Mouse (Mus musculus) ovary, postnatal 10 days (tissue): ENCODE data around the gene Spem2.
"Not testable (repeated sequence)": the region's sequence is repeated elsewhere in the genome, so short reads cannot be mapped to it uniquely, and the experiment has no call there.

Experiments used
- DNase-seq: peaks from one replicate; pipeline ENCODE4 v3.0.0; 2022; ENCODE audit warnings: low spot score

Gene Spem2

DNA sequence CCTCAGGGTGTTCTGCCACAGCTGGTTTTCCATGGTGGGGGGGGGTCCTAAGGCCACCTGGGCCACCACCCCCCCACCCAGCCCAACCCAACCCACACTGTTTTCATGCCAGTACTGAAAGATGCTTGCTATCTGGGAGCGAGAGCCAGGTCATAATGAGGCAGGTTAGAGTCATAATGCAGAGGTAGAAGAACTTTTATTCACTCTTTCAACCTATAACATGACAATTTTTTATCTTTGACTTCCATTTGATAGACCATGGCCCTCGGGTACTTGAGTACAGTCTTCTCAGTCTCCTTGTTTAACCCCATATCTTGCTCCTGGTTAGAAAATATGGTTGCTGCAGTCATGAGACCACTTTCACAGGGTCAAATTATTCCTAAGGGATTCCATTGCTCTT is at the start of gene Spem2:
Gene Spem2 (minus strand): TSS at position 101 of the 400 bp plus-strand sequence.
- no peak for DNase-seq

DNA sequence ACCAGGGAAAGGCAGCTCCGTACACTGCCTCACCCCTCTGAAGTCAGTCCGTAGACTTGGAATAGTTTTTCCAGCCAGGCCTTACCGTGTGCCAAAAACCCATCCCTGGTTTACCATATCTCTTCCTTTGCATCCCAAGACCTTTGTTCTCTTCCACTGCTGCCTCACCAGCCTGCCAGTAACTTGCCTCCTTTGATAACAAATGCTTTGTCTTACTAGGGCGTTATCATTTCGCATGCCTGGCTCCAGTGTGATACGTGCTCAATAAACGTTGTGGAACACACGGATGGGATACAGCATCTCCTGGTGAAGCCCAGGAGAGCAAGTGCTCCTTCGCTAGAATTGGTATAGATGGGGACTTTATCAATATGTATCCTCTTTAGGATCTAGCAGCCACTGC is 49.1 kb upstream of the Spem2 start:
- DNase-seq: no peak

DNA sequence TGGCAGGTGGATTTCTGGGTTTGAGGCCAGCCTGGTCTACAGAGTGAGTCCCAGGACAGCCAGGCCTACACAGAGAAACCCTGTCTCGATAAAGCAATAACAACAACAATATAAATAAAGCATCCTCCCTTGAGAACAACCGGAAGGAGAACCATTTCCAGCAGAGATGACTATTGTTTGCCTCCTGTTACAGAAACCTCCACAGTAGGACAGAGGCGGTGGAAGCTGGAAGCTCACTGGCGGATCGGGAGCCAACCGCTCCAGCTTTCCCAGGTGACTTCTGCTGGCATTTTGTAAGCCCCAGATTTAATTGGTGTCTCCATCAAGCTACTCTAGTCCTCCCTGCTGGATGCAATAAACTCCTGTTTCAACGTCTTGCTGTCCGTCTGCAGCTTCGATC is 47.3 kb upstream of the Spem2 start:
- no peak for DNase-seq

DNA sequence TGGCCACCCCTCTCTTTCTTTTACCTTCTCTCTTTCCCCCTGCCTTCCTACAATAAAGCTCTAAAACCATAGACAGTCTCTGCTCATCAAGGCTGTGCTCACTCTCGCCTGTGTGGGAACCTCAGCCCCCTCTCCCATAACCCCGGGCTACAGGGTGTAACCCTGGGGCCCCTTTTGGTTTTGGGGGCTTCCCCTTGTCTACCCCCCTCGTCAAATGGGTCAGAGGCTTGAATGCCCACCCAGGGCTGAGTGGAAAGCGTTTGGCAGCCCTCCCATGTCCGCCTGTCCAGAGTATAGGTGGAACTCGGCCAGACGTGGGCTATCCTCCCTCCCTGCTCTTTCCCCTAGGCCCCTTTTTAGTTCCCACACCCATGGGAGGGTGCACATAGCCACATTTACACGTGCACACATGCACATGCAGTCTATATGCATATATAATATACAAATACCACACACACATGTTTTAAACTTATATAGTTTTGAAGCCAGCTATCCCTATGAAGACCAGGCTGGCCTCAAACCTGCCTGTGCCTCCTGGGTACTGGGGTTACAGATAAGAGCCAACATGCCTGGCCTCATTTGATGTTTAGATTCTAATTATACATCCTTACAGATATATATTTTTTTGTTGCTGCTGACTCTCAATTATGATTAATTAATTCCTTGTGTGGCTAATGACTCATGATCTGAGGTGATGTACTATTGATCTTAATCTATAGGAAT is 46.0 kb upstream of the Spem2 start:
- DNase-seq: no peak

GRCm38 (mm10) chr11:69863729-69864128 is 45.5 kb upstream of the Spem2 start:
- not testable (repeated sequence) for DNase-seq

DNA sequence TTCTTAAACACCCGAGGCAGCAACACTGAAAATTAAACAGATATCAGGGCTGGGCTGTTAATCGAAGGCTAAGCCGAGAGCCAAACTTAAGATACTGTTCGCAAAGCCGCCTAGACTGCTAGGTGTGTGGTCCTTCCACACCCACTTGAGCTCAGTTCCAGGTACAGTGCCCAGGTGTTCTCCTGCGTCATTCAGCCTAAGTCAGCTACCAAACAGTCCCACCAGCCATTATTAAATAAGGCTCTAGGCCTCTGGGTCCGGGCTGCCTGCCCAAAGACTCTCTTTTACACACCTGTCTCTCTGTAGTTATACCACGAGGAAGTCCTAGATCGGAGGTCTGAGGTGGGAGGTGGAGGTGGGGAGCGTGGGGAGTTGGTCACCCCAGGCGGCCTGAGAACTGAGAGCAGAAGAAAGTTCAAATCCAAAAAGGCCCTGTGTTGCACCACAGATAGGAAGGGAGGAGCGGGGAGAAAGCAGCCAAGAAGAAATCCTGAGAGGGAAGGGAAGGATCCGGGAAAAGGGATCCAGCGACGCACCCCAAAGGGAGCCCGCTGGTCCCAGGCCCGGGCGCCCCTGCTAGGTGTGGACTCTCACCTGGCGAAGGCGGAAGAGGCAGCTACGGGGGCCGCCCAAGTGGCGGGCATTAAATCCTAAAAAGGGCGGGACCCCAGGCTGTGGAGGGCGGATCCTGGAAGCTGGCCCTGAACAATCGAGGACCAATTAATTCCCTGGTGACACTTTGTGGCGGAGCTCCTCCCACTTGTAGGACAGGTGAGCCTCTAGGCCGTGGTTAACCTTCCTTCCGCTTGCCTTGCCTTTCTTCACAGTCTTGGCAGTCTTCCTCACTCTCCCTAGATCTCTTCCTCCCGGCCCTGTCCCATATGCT is 40.1 kb upstream of the Spem2 start, which contains the start of gene Tnk1:
Gene Tnk1 (minus strand): TSS at position 618 of the 886 bp plus-strand sequence.
- no peak for DNase-seq

DNA sequence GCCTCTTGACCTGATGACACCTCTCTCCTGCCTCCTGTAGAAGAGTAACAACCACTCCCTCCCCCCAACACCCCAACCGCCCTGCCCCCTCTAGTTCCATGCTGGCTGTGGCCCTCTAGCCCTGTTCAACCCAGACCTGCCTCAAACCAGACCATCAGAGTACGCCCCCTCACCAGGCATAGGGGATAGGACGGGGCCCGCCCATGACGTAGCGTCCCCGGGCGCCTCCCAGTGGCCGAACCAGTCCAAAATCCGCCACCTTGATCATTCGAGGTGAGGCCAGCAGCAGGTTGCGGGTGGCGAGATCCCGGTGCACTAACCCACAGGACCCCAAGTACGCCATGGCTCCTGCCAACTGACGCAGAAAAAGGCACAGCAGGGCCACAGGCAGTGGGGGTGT is 37.1 kb upstream of the Spem2 start:
- no peak for DNase-seq

GRCm38 (mm10) chr11:69854680-69855079 is 36.4 kb upstream of the Spem2 start:
- no peak for DNase-seq

GRCm38 (mm10) chr11:69853994-69854393 is 35.7 kb upstream of the Spem2 start:
- no peak for DNase-seq

DNA sequence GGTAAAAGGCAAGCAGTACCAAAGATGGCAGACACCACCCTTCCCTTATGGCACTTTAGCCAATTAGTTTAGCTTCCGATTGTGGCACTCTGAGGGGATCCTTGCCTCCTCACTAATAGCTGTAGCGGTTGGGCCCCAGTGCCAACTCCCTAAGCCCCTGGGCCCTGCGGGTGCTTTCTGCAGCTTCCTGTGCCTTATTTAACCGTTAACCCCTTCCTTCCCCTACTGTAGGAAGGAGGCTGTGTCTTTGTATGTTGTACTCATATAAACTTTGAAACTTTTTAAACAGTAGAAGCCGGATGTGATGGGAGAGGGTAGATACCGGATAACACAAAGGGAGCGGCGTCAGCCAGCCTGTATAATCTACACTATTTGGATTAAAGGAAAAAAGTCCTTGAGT is 32.5 kb upstream of the Spem2 start:
- DNase-seq: no peak

DNA sequence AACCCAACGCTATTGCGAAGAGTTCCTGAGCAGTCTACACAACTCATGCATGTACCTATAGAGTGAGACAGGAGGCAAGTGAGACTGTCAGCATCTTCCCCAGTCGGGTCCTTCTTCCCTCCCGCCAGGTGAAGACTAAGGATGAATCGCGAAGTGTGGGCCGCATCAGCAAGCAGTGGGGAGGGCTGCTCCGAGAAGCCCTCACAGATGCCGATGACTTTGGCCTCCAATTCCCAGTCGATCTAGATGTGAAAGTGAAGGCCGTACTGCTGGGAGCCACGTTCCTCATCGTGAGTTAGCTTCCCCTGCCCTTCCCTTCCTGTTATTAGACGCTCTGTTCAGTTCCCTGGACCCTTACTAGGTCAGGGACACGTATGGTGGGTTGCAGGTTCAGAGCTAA is 31.6 kb upstream of the Spem2 start:
- no peak for DNase-seq

DNA sequence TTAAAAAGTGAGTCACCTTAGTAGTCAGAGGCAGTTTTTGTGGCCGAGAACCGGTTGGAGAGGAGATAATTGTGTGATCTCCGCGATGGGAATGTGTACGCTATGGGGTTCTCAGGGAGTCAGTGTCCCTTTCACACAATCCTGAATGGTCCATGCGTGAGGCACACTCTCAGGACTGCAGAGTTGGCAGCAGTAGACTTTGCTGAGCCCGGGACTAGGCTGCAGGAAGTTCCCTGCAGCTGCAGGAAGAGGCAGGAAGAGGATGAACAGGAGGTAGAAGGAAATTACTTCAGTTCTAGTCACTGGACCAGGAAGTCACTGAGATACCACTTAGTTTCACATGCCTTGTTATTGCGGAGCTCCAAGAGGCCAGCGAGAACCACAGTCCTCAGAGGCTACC is 30.9 kb upstream of the Spem2 start:
- DNase-seq: no peak

- no peak for DNase-seq
These were observed 29.8 kb upstream of the Spem2 start for GRCm38 (mm10) chr11:69848021-69848420.

GRCm38 (mm10) chr11:69846738-69847688 is 28.7 kb upstream of the Spem2 start:
- DNase-seq: peak; percentile 18

DNA sequence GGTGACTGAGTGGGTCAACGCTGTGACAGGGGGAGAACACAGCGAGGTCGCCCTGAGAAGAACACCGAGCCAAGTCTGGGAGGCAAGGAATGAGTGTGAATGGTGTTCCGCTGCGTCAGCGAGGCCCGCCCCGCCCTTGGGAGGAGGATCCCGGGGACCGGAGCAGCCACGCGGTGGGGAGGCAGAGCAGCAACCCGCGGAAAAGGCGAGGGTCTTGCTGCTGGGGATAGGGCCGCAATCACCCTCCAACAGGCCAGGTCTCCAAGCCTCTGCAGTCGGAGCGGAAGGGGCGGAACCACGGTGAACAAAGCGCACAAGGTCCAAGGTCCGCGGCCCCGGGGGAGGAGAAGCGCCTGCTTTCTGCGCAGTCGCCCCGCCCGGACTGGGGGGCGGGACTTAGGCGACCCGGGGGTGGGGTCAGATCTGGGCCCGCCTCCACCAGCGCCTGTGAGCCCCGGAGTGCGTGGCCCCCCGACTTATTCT is 28.0 kb upstream of the Spem2 start, which contains the start of gene Plscr3:
Gene Plscr3 (plus strand): TSS at position 179 of the 483 bp plus-strand sequence.
- peak; percentile 90 for DNase-seq

- DNase-seq: no peak
These were observed 20.4 kb upstream of the Spem2 start for GRCm38 (mm10) chr11:69838714-69839104.

DNA sequence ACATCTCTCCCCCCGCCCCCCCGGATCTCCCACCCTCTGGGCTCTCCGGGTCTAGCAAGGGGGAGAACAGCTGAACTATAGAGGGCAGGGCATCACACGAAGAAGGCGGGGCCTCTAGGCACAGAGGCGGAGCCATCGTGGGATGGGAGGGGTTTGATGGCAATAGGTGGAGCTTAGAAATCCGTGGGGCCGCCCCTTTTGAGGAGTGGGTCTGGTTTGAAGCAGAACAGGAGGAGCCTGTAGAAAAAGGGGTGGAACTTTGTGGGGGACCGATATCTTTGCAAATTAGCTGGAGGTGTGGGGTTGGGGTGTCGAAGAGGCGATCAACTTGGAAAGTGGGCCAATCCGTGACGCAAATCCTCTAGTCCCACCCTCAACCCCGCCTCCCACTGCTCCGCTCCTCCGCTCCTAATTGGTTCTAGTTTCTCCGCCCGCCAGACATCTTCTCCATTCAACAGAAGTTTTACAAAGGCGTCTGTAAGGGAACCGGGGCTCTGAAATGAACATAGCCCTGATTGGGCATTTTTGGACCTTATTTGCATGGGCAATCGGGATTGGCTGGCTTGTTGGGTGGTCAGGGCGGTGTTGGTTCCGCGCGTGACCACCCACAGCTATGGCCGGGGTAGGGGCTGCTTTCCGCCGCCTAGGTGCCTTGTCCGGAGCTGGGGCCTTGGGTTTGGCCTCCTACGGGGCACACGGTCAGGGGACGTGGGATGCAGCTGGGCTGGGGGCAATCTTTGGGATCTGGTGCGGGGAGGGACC is 19.9 kb upstream of the Spem2 start, which contains the start of gene Tmem256:
Gene Tmem256 (plus strand): TSS at position 563 of the 762 bp plus-strand sequence.
- peak; percentile 86 for DNase-seq

DNA sequence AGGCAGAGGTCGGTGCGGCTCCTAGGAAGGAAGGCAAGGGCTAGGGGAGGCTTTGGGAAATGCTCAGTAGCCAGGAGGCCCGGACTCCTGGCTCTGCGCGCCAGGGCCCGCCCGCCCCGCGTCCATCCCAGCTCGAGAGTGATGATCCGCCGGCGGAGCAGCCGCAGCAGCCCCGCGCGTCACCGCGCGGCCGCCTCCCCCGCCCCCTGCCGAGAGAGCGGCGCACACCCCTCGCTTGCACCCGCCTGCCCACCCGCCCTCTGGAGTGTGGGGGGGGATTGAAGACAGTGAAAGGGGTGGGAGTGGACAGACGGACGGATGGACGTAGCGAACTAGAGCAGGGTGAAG is 19.3 kb upstream of the Spem2 start, which contains the start of gene Nlgn2:
Gene Nlgn2 (minus strand): TSS at position 181 of the 348 bp plus-strand sequence.
- DNase-seq: no peak

GRCm38 (mm10) chr11:69836703-69837576 is 18.7 kb upstream of the Spem2 start:
- DNase-seq: peak; percentile 26

DNA sequence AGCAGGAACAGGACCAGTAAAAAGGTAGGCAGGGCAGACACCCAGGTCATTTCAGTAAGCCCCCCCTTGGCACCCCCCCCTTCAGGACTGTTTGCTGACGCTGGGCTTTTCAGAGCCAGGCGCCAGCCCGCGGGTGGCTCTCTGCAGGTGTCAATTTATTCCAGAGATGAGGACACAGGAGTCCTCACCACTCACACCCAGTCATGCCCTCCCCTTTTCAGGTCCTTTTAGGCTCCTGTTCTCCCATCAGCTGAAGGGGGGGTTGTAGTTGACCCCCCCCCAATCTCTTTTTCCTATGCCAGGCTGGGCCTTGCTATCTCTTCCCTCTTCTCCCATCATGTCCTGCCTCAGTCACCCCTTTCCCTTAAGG is 17.7 kb upstream of the Spem2 start:
- DNase-seq: no peak
